Mouse (Mus musculus) erythroblast, embryonic 14.5 days (primary cell): ENCODE data around the gene Ncln.

Experiments used
- GATA1 ChIP-seq: IDR thresholded peaks from 2 replicates; pipeline ENCODE4 v1.6.1; 2012; ENCODE audit warnings: low read length, inconsistent platforms, mixed read lengths
- TAL1 ChIP-seq: IDR thresholded peaks from 3 replicates; pipeline ENCODE4 v1.6.1; 2012; ENCODE audit warnings: low read length, inconsistent platforms, mixed read lengths

DNA sequence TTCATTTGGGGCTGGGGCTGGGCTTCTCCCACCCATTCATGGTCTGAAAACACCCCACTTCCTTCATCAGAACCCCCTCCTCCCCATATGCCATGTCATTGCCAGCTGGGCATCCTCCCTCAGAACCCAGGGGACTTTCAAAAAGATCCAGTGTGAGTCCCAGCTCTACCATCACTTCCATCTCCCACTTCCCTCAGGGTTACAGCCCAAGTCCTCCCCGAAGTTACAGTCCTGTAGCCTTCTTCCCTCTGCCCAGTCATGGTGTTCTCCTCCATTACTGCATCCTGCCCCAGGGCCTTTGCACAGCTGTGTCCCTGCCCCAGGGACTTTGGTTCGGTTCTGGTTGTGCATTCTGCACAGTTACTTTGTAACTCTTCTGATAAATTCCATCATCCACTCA, 42.1 kb downstream of the Ncln start:
- TF ChIP-seq TAL1, result no peak
- TF ChIP-seq GATA1, result no peak
